22 mouse cellular contexts compared by ENCODE assay signal in the genomic region with DNA sequence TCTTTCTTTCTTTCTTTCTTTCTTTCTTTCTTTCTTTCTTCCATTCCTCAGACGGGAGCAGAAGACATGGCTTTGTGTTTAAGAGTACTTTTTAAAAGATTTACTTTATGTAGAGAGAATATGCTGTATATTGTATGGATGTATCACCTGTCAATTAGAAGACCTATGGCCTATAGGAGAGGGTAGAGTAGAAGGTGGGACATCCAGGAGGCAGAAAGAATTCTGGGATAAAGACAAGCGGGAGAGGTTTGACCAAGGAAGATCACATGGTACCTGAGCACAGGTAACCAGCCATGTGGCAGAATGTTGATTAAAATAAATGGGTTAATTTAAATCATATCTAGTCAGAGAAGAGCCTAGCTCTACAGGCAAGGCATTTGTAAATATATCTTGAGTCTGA. TPM values are rescaled to one million over a fixed set of nuclear protein-coding genes. Genes with fewer than 3 reads are reported as not detected.
"Had no signal": no experiment of that assay in that cellular context is flagged by ENCODE, and none has a peak within 500 bp of the region (broad histone marks: within the 10 kb centered on the region; RNA-seq: fewer than 3 reads in every experiment).

No protein-coding gene starts in this region.

- H3K36me3 ChIP-seq: lung, embryonic 15.5 days; midbrain, embryonic 10.5 days; midbrain, embryonic 12.5 days; neural tube, embryonic 13.5 days; neural tube, embryonic 15.5 days had no signal

- H3K27ac ChIP-seq: lung, embryonic 15.5 days; macrophage; midbrain, embryonic 10.5 days; midbrain, embryonic 12.5 days; neural tube, embryonic 13.5 days; neural tube, embryonic 15.5 days had no signal

- H3K9ac ChIP-seq: liver, postnatal 0 days; lung, embryonic 15.5 days; midbrain, embryonic 12.5 days; neural tube, embryonic 13.5 days; neural tube, embryonic 15.5 days had no signal

- H3K9me3 ChIP-seq: lung, embryonic 15.5 days; midbrain, embryonic 10.5 days; midbrain, embryonic 12.5 days; neural tube, embryonic 13.5 days; neural tube, embryonic 15.5 days had no signal

- ATAC-seq: liver, postnatal 0 days; lung, postnatal 0 days; midbrain, embryonic 16.5 days had no signal

- H3K4me3 ChIP-seq: lung, embryonic 15.5 days; midbrain, embryonic 10.5 days; midbrain, embryonic 12.5 days; myocyte; neural tube, embryonic 13.5 days; neural tube, embryonic 15.5 days had no signal

- H3K27me3 ChIP-seq: lung, embryonic 15.5 days; midbrain, embryonic 12.5 days; neural tube, embryonic 13.5 days; neural tube, embryonic 15.5 days had no signal

- DNase-seq: liver, postnatal 0 days; lung, adult 2 months; lung, postnatal 14 days; lung, postnatal 36 days; midbrain, embryonic 14.5 days; retina, postnatal 1 day; right cerebral cortex, postnatal 25 days; right cerebral cortex, postnatal 4 days; spleen, adult 18-20 months; thymus, adult 18-20 months; thymus, postnatal 14 days; thymus, postnatal 36 days had no signal

RNA-seq across cellular contexts. Expression of a gene that starts 22.3 kb away (rescaled TPM):
- total RNA-seq: megakaryocyte-erythroid progenitor cell, adult 5-6 weeks had no signal
